Mouse (Mus musculus) forebrain, embryonic 13.5 days (tissue): ENCODE data around the gene Iqgap3. TPM values are rescaled to one million over a fixed set of nuclear protein-coding genes. Genes with fewer than 3 reads are reported as not detected.

ENCODE experiments used
- ATAC-seq: fragments of 200-750 bp; cut with Nextera tagmentation; 2 replicates; pipeline ENCODE4 v1.8.0; 2017
- H3K27ac ChIP-seq: fragments of 300-500 bp; sonication (generic); 2 replicates; pipeline ENCODE4 v1.5.1; 2015; ENCODE audit warnings: inconsistent platforms, mild to moderate bottlenecking, moderate library complexity
- H3K27me3 ChIP-seq: fragments of 300-500 bp; sonication (generic); 2 replicates; pipeline ENCODE4 v1.6.1; 2015; ENCODE audit warnings: mild to moderate bottlenecking, inconsistent platforms
- H3K36me3 ChIP-seq: fragments of 300-500 bp; sonication (generic); 2 replicates; pipeline ENCODE4 v1.6.1; 2015; ENCODE audit warnings: mild to moderate bottlenecking, inconsistent platforms; ENCODE audit not compliant: poor library complexity, severe bottlenecking
- H3K4me1 ChIP-seq: fragments of 300-500 bp; sonication (generic); 2 replicates; pipeline ENCODE4 v1.6.1; 2015; ENCODE audit warnings: inconsistent platforms
- H3K4me2 ChIP-seq: fragments of 300-500 bp; sonication (generic); 2 replicates; pipeline ENCODE4 v1.6.1; 2015; ENCODE audit warnings: inconsistent platforms, mild to moderate bottlenecking, moderate library complexity
- H3K4me3 ChIP-seq: fragments of 300-500 bp; sonication (generic); 2 replicates; pipeline ENCODE4 v1.5.1; 2015; ENCODE audit warnings: mild to moderate bottlenecking, inconsistent platforms
- H3K9ac ChIP-seq: fragments of 300-500 bp; sonication (generic); 2 replicates; pipeline ENCODE4 v1.6.1; 2015; ENCODE audit warnings: mild to moderate bottlenecking, inconsistent platforms
- H3K9me3 ChIP-seq: fragments of 300-500 bp; sonication (generic); replicated peaks from 2 replicates; pipeline ENCODE4 v1.6.1; 2016; ENCODE audit warnings: inconsistent platforms
- WGBS: fragments of 180-500 bp; shearing (Covaris S2); methylation state at CpG from one replicate; pipeline ENCODE4 v1.1.7; 2015; 5-methylcytosine and 5-hydroxymethylcytosine counted together
- polyA plus RNA-seq: library from polyadenylated mRNA; unstranded; fragments of >200 nt; fragmentation: Nextera tagmentation; extraction: Ambion mirVana; gene quantifications from 2 replicates; pipeline ENCODE4 v1.2.1, GENCODE M21; 2015

Iqgap3 gene
- polyA plus RNA-seq, 1 experiment from 2014 or later = 13.8 TPM

- 92% methylated on average over 7 of the region's 7 CpGs for WGBS
- no peak for ATAC-seq
- H3K9ac ChIP-seq = no peak overlapping the region
- H3K4me2 ChIP-seq = no peak overlapping the region
- no peak overlapping the region for H3K4me3 ChIP-seq
- H3K4me1 ChIP-seq = no peaks in the 10 kb centered on the region
- H3K27me3 ChIP-seq = no peaks in the 10 kb centered on the region
- H3K36me3 ChIP-seq = peaks cover 92% of the 10 kb centered on the region
- no peaks in the 10 kb centered on the region for H3K9me3 ChIP-seq
- no peak overlapping the region for H3K27ac ChIP-seq
Measured at GRCm38 (mm10) chr3:88101736-88102135, 20.0 kb downstream of the Iqgap3 start.

- no peak for ATAC-seq
- no peaks in the 10 kb centered on the region for H3K27me3 ChIP-seq
- peaks cover 92% of the 10 kb centered on the region for H3K36me3 ChIP-seq
- H3K4me3 ChIP-seq = no peak overlapping the region
- no peaks in the 10 kb centered on the region for H3K9me3 ChIP-seq
- no peak overlapping the region for H3K9ac ChIP-seq
- H3K27ac ChIP-seq = no peak overlapping the region
- no peak overlapping the region for H3K4me2 ChIP-seq
- H3K4me1 ChIP-seq = no peaks in the 10 kb centered on the region
- 94% methylated on average over 6 of the region's 6 CpGs for whole genome bisulfite sequencing
Measured at GRCm38 (mm10) chr3:88102196-88102595, 20.4 kb downstream of the Iqgap3 start.

- Histone ChIP-seq H3K9ac (no peak overlapping the region), H3K4me2 (no peak overlapping the region), H3K27me3 (no peaks in the 10 kb centered on the region), H3K27ac (no peak overlapping the region), H3K9me3 (no peaks in the 10 kb centered on the region), H3K36me3 (peaks cover 94% of the 10 kb centered on the region), H3K4me1 (no peaks in the 10 kb centered on the region), H3K4me3 (no peak overlapping the region)
- ATAC-seq = no peak
- WGBS = 87% methylated on average over 6 of the region's 6 CpGs
Measured at GRCm38 (mm10) chr3:88102611-88103010, 20.8 kb downstream of the Iqgap3 start.

- 71% methylated on average over 4 of the region's 4 CpGs for WGBS
- no peaks in the 10 kb centered on the region for H3K27me3 ChIP-seq
- no peak overlapping the region for H3K9ac ChIP-seq
- H3K4me3 ChIP-seq = no peak overlapping the region
- H3K36me3 ChIP-seq = peaks cover 97% of the 10 kb centered on the region
- H3K27ac ChIP-seq = no peak overlapping the region
- H3K4me2 ChIP-seq = no peak overlapping the region
- no peak for ATAC-seq
- H3K4me1 ChIP-seq = no peaks in the 10 kb centered on the region
- H3K9me3 ChIP-seq = no peaks in the 10 kb centered on the region
Measured at GRCm38 (mm10) chr3:88106126-88106525, 24.4 kb downstream of the Iqgap3 start.

GRCm38 (mm10) chr3:88109126-88109525 is 27.4 kb downstream of the Iqgap3 start:
- WGBS = 96% methylated on average over 6 of the region's 6 CpGs
- no peak for ATAC-seq
- Histone ChIP-seq H3K36me3 (peaks cover 94% of the 10 kb centered on the region), H3K4me3 (no peak overlapping the region), H3K9ac (no peak overlapping the region), H3K4me1 (no peaks in the 10 kb centered on the region), H3K9me3 (no peaks in the 10 kb centered on the region), H3K4me2 (no peak overlapping the region), H3K27me3 (no peaks in the 10 kb centered on the region), H3K27ac (no peak overlapping the region)

- ATAC-seq = no peak
- WGBS = 95% methylated on average over 12 of the region's 12 CpGs
- no peaks in the 10 kb centered on the region for H3K4me1 ChIP-seq
- peaks cover 84% of the 10 kb centered on the region for H3K36me3 ChIP-seq
- no peak overlapping the region for H3K27ac ChIP-seq
- no peak overlapping the region for H3K4me2 ChIP-seq
- H3K9ac ChIP-seq = no peak overlapping the region
- no peak overlapping the region for H3K4me3 ChIP-seq
- no peaks in the 10 kb centered on the region for H3K27me3 ChIP-seq
- H3K9me3 ChIP-seq = no peaks in the 10 kb centered on the region
Measured at GRCm38 (mm10) chr3:88114396-88114795, 32.6 kb downstream of the Iqgap3 start.

- no peak overlapping the region for H3K4me2 ChIP-seq
- H3K9me3 ChIP-seq = no peaks in the 10 kb centered on the region
- no peak overlapping the region for H3K27ac ChIP-seq
- H3K27me3 ChIP-seq = no peaks in the 10 kb centered on the region
- 93% methylated on average over 19 of the region's 19 CpGs for WGBS
- no peak overlapping the region for H3K4me3 ChIP-seq
- no peaks in the 10 kb centered on the region for H3K4me1 ChIP-seq
- no peak overlapping the region for H3K9ac ChIP-seq
- no peak for ATAC-seq
- H3K36me3 ChIP-seq = peaks cover 43% of the 10 kb centered on the region
Measured at GRCm38 (mm10) chr3:88120117-88120651, 38.4 kb downstream of the Iqgap3 start.

- Histone ChIP-seq H3K36me3 (peaks cover 33% of the 10 kb centered on the region), H3K9ac (no peak overlapping the region), H3K27me3 (no peaks in the 10 kb centered on the region), H3K27ac (no peak overlapping the region), H3K4me3 (no peak overlapping the region), H3K4me1 (no peaks in the 10 kb centered on the region), H3K9me3 (no peaks in the 10 kb centered on the region), H3K4me2 (no peak overlapping the region)
- WGBS = 80% methylated on average over 14 of the region's 14 CpGs
- no peak for ATAC-seq
Measured at GRCm38 (mm10) chr3:88121164-88122131, 39.7 kb downstream of the Iqgap3 start.

- WGBS = 74% methylated on average over 4 of the region's 4 CpGs
- H3K4me2 ChIP-seq = no peak overlapping the region
- H3K4me3 ChIP-seq = no peak overlapping the region
- no peak overlapping the region for H3K9ac ChIP-seq
- no peaks in the 10 kb centered on the region for H3K9me3 ChIP-seq
- no peaks in the 10 kb centered on the region for H3K4me1 ChIP-seq
- no peaks in the 10 kb centered on the region for H3K27me3 ChIP-seq
- no peak for ATAC-seq
- peaks cover 9% of the 10 kb centered on the region for H3K36me3 ChIP-seq
- H3K27ac ChIP-seq = no peak overlapping the region
Measured at GRCm38 (mm10) chr3:88125195-88125594, 43.4 kb downstream of the Iqgap3 start.

- H3K36me3 ChIP-seq = no peaks in the 10 kb centered on the region
- H3K4me2 ChIP-seq = no peak overlapping the region
- H3K4me1 ChIP-seq = no peaks in the 10 kb centered on the region
- no peak overlapping the region for H3K27ac ChIP-seq
- no peaks in the 10 kb centered on the region for H3K9me3 ChIP-seq
- 85% methylated on average over 7 of the region's 7 CpGs for WGBS
- no peak overlapping the region for H3K9ac ChIP-seq
- H3K4me3 ChIP-seq = no peak overlapping the region
- no peak for ATAC-seq
- no peaks in the 10 kb centered on the region for H3K27me3 ChIP-seq
Measured at GRCm38 (mm10) chr3:88126181-88126580, 44.4 kb downstream of the Iqgap3 start.

GRCm38 (mm10) chr3:88127636-88128035 is 45.9 kb downstream of the Iqgap3 start:
- H3K36me3 ChIP-seq = no peaks in the 10 kb centered on the region

GRCm38 (mm10) chr3:88128056-88128455 is 46.3 kb downstream of the Iqgap3 start:
- ATAC-seq = no peak
- Histone ChIP-seq H3K4me2 (no peak overlapping the region), H3K4me3 (no peak overlapping the region), H3K27ac (no peak overlapping the region), H3K36me3 (no peaks in the 10 kb centered on the region), H3K9ac (no peak overlapping the region), H3K27me3 (no peaks in the 10 kb centered on the region), H3K9me3 (no peaks in the 10 kb centered on the region), H3K4me1 (no peaks in the 10 kb centered on the region)
- 85% methylated on average over 5 of the region's 5 CpGs for WGBS

More at GRCm38 (mm10) chr3:88127636-88128035, 45.9 kb downstream of the Iqgap3 start:
- Histone ChIP-seq H3K9ac (no peak overlapping the region), H3K27me3 (no peaks in the 10 kb centered on the region), H3K4me3 (no peak overlapping the region), H3K4me1 (no peaks in the 10 kb centered on the region), H3K9me3 (no peaks in the 10 kb centered on the region), H3K27ac (no peak overlapping the region), H3K4me2 (no peak overlapping the region)
- WGBS = 54% methylated on average over 3 of the region's 3 CpGs
- ATAC-seq = no peak
